Mouse (Mus musculus): ENCODE data around the gene Ptch2.

Gene Ptch2

GRCm38 (mm10) chr4:117105127-117105526, 9.3 kb downstream of the Ptch2 start:
- no peak for DNase-seq

GRCm38 (mm10) chr4:117107813-117108523, 12.1 kb downstream of the Ptch2 start:
- no peak for DNase-seq

GRCm38 (mm10) chr4:117108524-117108849, 12.6 kb downstream of the Ptch2 start:
- DNase-seq: no peak

GRCm38 (mm10) chr4:117109330-117109729, 13.5 kb downstream of the Ptch2 start:
- DNase-seq: no peak

- no peak for DNase-seq
These were observed 14.4 kb downstream of the Ptch2 start for GRCm38 (mm10) chr4:117110249-117110648.

GRCm38 (mm10) chr4:117110985-117111384, 15.1 kb downstream of the Ptch2 start:
- no peak for DNase-seq

GRCm38 (mm10) chr4:117113237-117113636, 17.4 kb downstream of the Ptch2 start:
- DNase-seq: no peak

- no peak for DNase-seq
These were observed 19.7 kb downstream of the Ptch2 start for GRCm38 (mm10) chr4:117115592-117115991.

GRCm38 (mm10) chr4:117117931-117118330, 22.1 kb downstream of the Ptch2 start:
- DNase-seq: no peak

- DNase-seq: no peak
These were observed 23.8 kb downstream of the Ptch2 start for GRCm38 (mm10) chr4:117119636-117120035.

GRCm38 (mm10) chr4:117120052-117120444, 24.2 kb downstream of the Ptch2 start:
- DNase-seq: no peak

- peak; percentile 97 for DNase-seq
These were observed 24.9 kb downstream of the Ptch2 start for GRCm38 (mm10) chr4:117120445-117121414.

- DNase-seq: no peak
These were observed 26.3 kb downstream of the Ptch2 start for GRCm38 (mm10) chr4:117122209-117122608.

- no peak for DNase-seq
These were observed 27.8 kb downstream of the Ptch2 start for GRCm38 (mm10) chr4:117123546-117124217.

GRCm38 (mm10) chr4:117124218-117124517, 28.3 kb downstream of the Ptch2 start:
- no peak for DNase-seq

- no peak for DNase-seq
These were observed 28.9 kb downstream of the Ptch2 start for GRCm38 (mm10) chr4:117124518-117125347.

GRCm38 (mm10) chr4:117125348-117125909, 29.6 kb downstream of the Ptch2 start, which contains the start of gene Btbd19:
Btbd19 (minus strand) TSS chr4:117125725.
- DNase-seq: peak; percentile 82

GRCm38 (mm10) chr4:117125910-117126674, 30.2 kb downstream of the Ptch2 start:
- peak; percentile 39 for DNase-seq

GRCm38 (mm10) chr4:117126675-117127290, 30.9 kb downstream of the Ptch2 start, which contains the start of gene Tctex1d4:
Tctex1d4 (plus strand) TSS chr4:117126794.
- DNase-seq: no peak

GRCm38 (mm10) chr4:117127991-117128686, 32.3 kb downstream of the Ptch2 start:
- DNase-seq: no peak
